Mouse (Mus musculus) MEL (cell line): Measurements from ENCODE around the gene Dclk1. TPM values are rescaled to one million over a fixed set of nuclear protein-coding genes. Genes with fewer than 3 reads are reported as not detected.

ENCODE experiments used
- DNase-seq: peaks from one replicate; pipeline ENCODE4 v3.0.0; 2011; ENCODE audit warnings: low read depth, low spot score
- H3K27ac ChIP-seq: 2 replicates; pipeline ENCODE4 v1.5.1; 2012; ENCODE audit warnings: low read depth, mild to moderate bottlenecking, control low read depth, low read length, moderate library complexity; ENCODE audit not compliant: control insufficient read depth
- H3K27me3 ChIP-seq, 2 experiments: fragments of 150-350 bp in 1 of 2; sonication (generic) in 1 of 2; 2 replicates each; pipeline ENCODE4 v1.6.1; 2012; ENCODE audit warnings: low read length in 2 of 2, mild to moderate bottlenecking in 2 of 2, improper control_type of control experiment in 1 of 2, moderate library complexity in 1 of 2; ENCODE audit not compliant: insufficient read depth in 2 of 2, control insufficient read depth in 1 of 2
- H3K36me3 ChIP-seq, 2 experiments: 2 replicates each; pipeline ENCODE4 v1.6.1; 2012 to 2014; ENCODE audit warnings: low read length in 2 of 2, improper control_type of control experiment in 1 of 2, inconsistent platforms in 1 of 2, mild to moderate bottlenecking in 1 of 2; ENCODE audit not compliant: insufficient read depth in 2 of 2, control insufficient read depth in 1 of 2
- H3K4me1 ChIP-seq, 2 experiments: fragments of 150-350 bp in 1 of 2; sonication (generic) in 1 of 2; 2 replicates each; pipeline ENCODE4 v1.6.1; 2012; ENCODE audit warnings: low read length in 2 of 2, improper control_type of control experiment in 1 of 2, mild to moderate bottlenecking in 1 of 2; ENCODE audit not compliant: insufficient read depth in 2 of 2, control insufficient read depth in 1 of 2
- H3K4me3 ChIP-seq, 2 experiments: fragments of 150-350 bp in 1 of 2; sonication (generic) in 1 of 2; 2 replicates each; pipeline ENCODE4 v1.5.1; 2012; ENCODE audit warnings: low read depth in 2 of 2, low read length in 2 of 2, mild to moderate bottlenecking in 2 of 2, moderate library complexity in 2 of 2, control low read depth in 1 of 2, improper control_type of control experiment in 1 of 2; ENCODE audit not compliant: control insufficient read depth in 1 of 2, insufficient read depth in 1 of 2
- H3K79me2 ChIP-seq: 2 replicates; pipeline ENCODE4 v1.6.1; 2012; ENCODE audit warnings: mild to moderate bottlenecking, low read length, moderate library complexity; ENCODE audit not compliant: control insufficient read depth, poor library complexity, insufficient read depth
- H3K9ac ChIP-seq: 2 replicates; pipeline ENCODE4 v1.6.1; 2012; ENCODE audit warnings: low read depth, mild to moderate bottlenecking, control low read depth, low read length, moderate library complexity; ENCODE audit not compliant: control insufficient read depth, poor library complexity, severe bottlenecking
- H3K9me3 ChIP-seq: fragments of 150-350 bp; sonication (generic); replicated peaks from 2 replicates; pipeline ENCODE4 v1.6.1; 2012; ENCODE audit warnings: mild to moderate bottlenecking, low read length, improper control_type of control experiment, moderate library complexity; ENCODE audit not compliant: insufficient read depth
- BHLHE40 ChIP-seq: IDR thresholded peaks from 2 replicates; pipeline ENCODE4 v1.6.1; 2012; ENCODE audit warnings: low read depth, mild to moderate bottlenecking, inconsistent platforms, low read length, improper control_type of control experiment, borderline replicate concordance
- CHD1 ChIP-seq: IDR thresholded peaks from 2 replicates; pipeline ENCODE4 v1.6.1; 2012; ENCODE audit warnings: low read depth, mild to moderate bottlenecking, inconsistent platforms, low read length, improper control_type of control experiment
- CTCF ChIP-seq, 3 experiments: IDR thresholded peaks in 2 of 3; conservative IDR thresholded peaks in 1 of 3; 2 replicates each; pipeline ENCODE4 v1.5.1; 2011 to 2012; ENCODE audit warnings: low read length in 3 of 3, low read depth in 2 of 3, mild to moderate bottlenecking in 2 of 3, improper control_type of control experiment in 1 of 3, inconsistent platforms in 1 of 3, mixed read lengths in 1 of 3, moderate library complexity in 1 of 3; ENCODE audit not compliant: control insufficient read depth in 1 of 3, insufficient read depth in 1 of 3, poor library complexity in 1 of 3, severe bottlenecking in 1 of 3
- ELF1 ChIP-seq: IDR thresholded peaks from 2 replicates; pipeline ENCODE4 v1.6.1; 2014; ENCODE audit warnings: low read depth, mild to moderate bottlenecking, inconsistent platforms, low read length, improper control_type of control experiment, moderate library complexity
- EP300 ChIP-seq, 2 experiments: IDR thresholded peaks; 2 replicates each; pipeline ENCODE4 v1.6.1; 2011; ENCODE audit warnings: improper control_type of control experiment in 2 of 2, low read length in 2 of 2, low read depth in 1 of 2, mild to moderate bottlenecking in 1 of 2
- GABPA ChIP-seq: IDR thresholded peaks from 2 replicates; pipeline ENCODE4 v1.6.1; 2012; ENCODE audit warnings: low read depth, mild to moderate bottlenecking, inconsistent platforms, low read length, improper control_type of control experiment, moderate library complexity
- GATA1 ChIP-seq: IDR thresholded peaks from 2 replicates; pipeline ENCODE4 v1.6.1; 2011; ENCODE audit warnings: low read depth, low read length, improper control_type of control experiment
- MAZ ChIP-seq: IDR thresholded peaks from 2 replicates; pipeline ENCODE4 v1.6.1; 2012; ENCODE audit warnings: low read depth, mild to moderate bottlenecking, inconsistent platforms, low read length, improper control_type of control experiment
- MEF2A ChIP-seq: IDR thresholded peaks from 2 replicates; pipeline ENCODE4 v1.6.1; 2014; ENCODE audit warnings: low read depth, mild to moderate bottlenecking, inconsistent platforms, low read length, improper control_type of control experiment; ENCODE audit not compliant: poor library complexity, insufficient replicate concordance, severe bottlenecking; ENCODE audit errors: extremely low read depth
- MYB ChIP-seq: IDR thresholded peaks from 2 replicates; pipeline ENCODE4 v1.6.1; 2011; ENCODE audit warnings: mild to moderate bottlenecking, low read depth, low read length, improper control_type of control experiment
- MYC ChIP-seq: IDR thresholded peaks from 2 replicates; pipeline ENCODE4 v1.6.1; 2011; ENCODE audit warnings: low read depth, mild to moderate bottlenecking, low read length, improper control_type of control experiment, moderate library complexity
- POLR2A ChIP-seq, 2 experiments: IDR thresholded peaks; 2 replicates each; pipeline ENCODE4 v1.6.1; 2011 to 2012; ENCODE audit warnings: low read length in 2 of 2, mild to moderate bottlenecking in 2 of 2, control low read depth in 1 of 2, improper control_type of control experiment in 1 of 2, low read depth in 1 of 2, moderate library complexity in 1 of 2; ENCODE audit not compliant: control insufficient read depth in 1 of 2, insufficient read depth in 1 of 2, poor library complexity in 1 of 2
- POLR2AphosphoS2 ChIP-seq: IDR thresholded peaks from 2 replicates; pipeline ENCODE4 v1.6.1; 2011; ENCODE audit warnings: low read length, improper control_type of control experiment
- RAD21 ChIP-seq: IDR thresholded peaks from 2 replicates; pipeline ENCODE4 v1.6.1; 2011; ENCODE audit warnings: mild to moderate bottlenecking, low read depth, low read length, improper control_type of control experiment
- RCOR1 ChIP-seq: IDR thresholded peaks from 2 replicates; pipeline ENCODE4 v1.6.1; 2012; ENCODE audit warnings: low read depth, mild to moderate bottlenecking, inconsistent platforms, low read length, improper control_type of control experiment
- SMC3 ChIP-seq: IDR thresholded peaks from 2 replicates; pipeline ENCODE4 v1.6.1; 2011; ENCODE audit warnings: low read depth, low read length, improper control_type of control experiment
- TAL1 ChIP-seq: IDR thresholded peaks from 2 replicates; pipeline ENCODE4 v1.6.1; 2012; ENCODE audit warnings: mild to moderate bottlenecking, inconsistent platforms, low read length, moderate library complexity, mixed read lengths
- TBP ChIP-seq: IDR thresholded peaks from 2 replicates; pipeline ENCODE4 v1.8.0; 2011; ENCODE audit warnings: low read depth, low read length, improper control_type of control experiment
- TCF12 ChIP-seq: IDR thresholded peaks from 2 replicates; pipeline ENCODE4 v1.6.1; 2014; ENCODE audit warnings: low read depth, mild to moderate bottlenecking, inconsistent platforms, low read length, improper control_type of control experiment, moderate library complexity
- UBTF ChIP-seq: IDR thresholded peaks from 2 replicates; pipeline ENCODE4 v1.6.1; 2012; ENCODE audit warnings: low read depth, mild to moderate bottlenecking, inconsistent platforms, low read length, improper control_type of control experiment, moderate library complexity, borderline replicate concordance; ENCODE audit not compliant: insufficient read depth
- ZC3H11A ChIP-seq: IDR thresholded peaks from 2 replicates; pipeline ENCODE4 v1.6.1; 2012; ENCODE audit warnings: low read depth, mild to moderate bottlenecking, inconsistent platforms, low read length, improper control_type of control experiment
- ZKSCAN1 ChIP-seq: IDR thresholded peaks from 2 replicates; pipeline ENCODE4 v1.6.1; 2012; ENCODE audit warnings: low read depth, mild to moderate bottlenecking, inconsistent platforms, low read length, improper control_type of control experiment, moderate library complexity
- ZMIZ1 ChIP-seq: IDR thresholded peaks from 2 replicates; pipeline ENCODE4 v1.6.1; 2012; ENCODE audit warnings: low read depth, mild to moderate bottlenecking, inconsistent platforms, low read length, improper control_type of control experiment, moderate library complexity
- ZNF384 ChIP-seq: IDR thresholded peaks from 2 replicates; pipeline ENCODE4 v1.6.1; 2012; ENCODE audit warnings: low read depth, mild to moderate bottlenecking, inconsistent platforms, low read length, improper control_type of control experiment
- polyA plus RNA-seq, 2 experiments: library from polyadenylated mRNA; stranded (reverse) in 1 of 2; unstranded in 1 of 2; fragments of >175 nt in 1 of 2; fragments of >200 nt in 1 of 2; gene quantifications; 2 replicates each; pipeline versions ENCODE4 v1.2.1 to v1.2.4; 2012; ENCODE audit warnings: low replicate concordance in 2 of 2, low read depth in 1 of 2; ENCODE audit not compliant: insufficient read length in 2 of 2, insufficient read depth in 1 of 2, missing spikeins in 1 of 2
- total RNA-seq: library from RNA; depleted of rRNA; stranded (reverse); fragments of 300-350 nt; gene quantifications from 2 replicates; pipeline ENCODE4 v1.2.3, GENCODE M21; 2012

Gene Dclk1
- total and polyA plus RNA-seq, 3 experiments: not detected

GRCm38 (mm10) chr3:55536901-55537300 lies 294.7 kb downstream of the Dclk1 start (continued):
- TF ChIP-seq POLR2AphosphoS2: no peak
- no peak for TF ChIP-seq GATA1
- TF ChIP-seq, all 39 proteins: peak for 0

GRCm38 (mm10) chr3:55537714-55538113 lies 295.6 kb downstream of the Dclk1 start:
- Histone ChIP-seq H3K79me2 (no peaks in the 10 kb centered on the region), H3K36me3 (no peaks in the 10 kb centered on the region), H3K4me3 (no peak overlapping the region), H3K9me3 (no peaks in the 10 kb centered on the region), H3K27ac (no peak overlapping the region), H3K27me3 (no peaks in the 10 kb centered on the region), H3K9ac (no peak overlapping the region), H3K4me1 (no peaks in the 10 kb centered on the region)
- DNase-seq: no peak
- no peak for TF ChIP-seq RAD21
- TF ChIP-seq ZNF384: no peak
- no peak for TF ChIP-seq POLR2A (IDR thresholded peaks at IDR 0.05; ENCODE audit: control insufficient read depth in 1 of 2, insufficient read depth in 1 of 2, low read depth in 1 of 2, low read length in 2 of 2, poor library complexity in 1 of 2)
- TF ChIP-seq GABPA: no peak
- no peak for TF ChIP-seq SMC3
- no peak for TF ChIP-seq UBTF
- no peak for TF ChIP-seq CHD1
- no peak for TF ChIP-seq CTCF (IDR thresholded peaks at IDR 0.05 in 2 of 3, conservative IDR thresholded peaks at IDR 0.05 in 1 of 3; ENCODE audit: control insufficient read depth in 1 of 3, insufficient read depth in 1 of 3, low read depth in 2 of 3, low read length in 3 of 3, poor library complexity in 1 of 3, severe bottlenecking in 1 of 3)
- TF ChIP-seq EP300 (IDR thresholded peaks at IDR 0.05; ENCODE audit: low read depth in 1 of 2, low read length in 2 of 2): no peak
- no peak for TF ChIP-seq ZC3H11A
- TF ChIP-seq ZMIZ1: no peak
- no peak for TF ChIP-seq TAL1

GRCm38 (mm10) chr3:55539400-55539799 lies 297.2 kb downstream of the Dclk1 start:
- TF ChIP-seq POLR2A (IDR thresholded peaks at IDR 0.05; ENCODE audit: control insufficient read depth in 1 of 2, insufficient read depth in 1 of 2, low read depth in 1 of 2, low read length in 2 of 2, poor library complexity in 1 of 2) (no peak), TCF12 (no peak), TBP (no peak), CHD1 (no peak), ELF1 (no peak), ZKSCAN1 (no peak), MYB (no peak), ZMIZ1 (no peak), MYC (no peak), MAZ (no peak), MEF2A (no peak), RCOR1 (no peak), BHLHE40 (no peak), SMC3 (no peak), UBTF (no peak)
- Histone ChIP-seq H3K4me3 (no peak overlapping the region), H3K79me2 (no peaks in the 10 kb centered on the region), H3K9ac (no peak overlapping the region), H3K9me3 (no peaks in the 10 kb centered on the region), H3K36me3 (no peaks in the 10 kb centered on the region), H3K27me3 (no peaks in the 10 kb centered on the region), H3K27ac (no peak overlapping the region), H3K4me1 (no peaks in the 10 kb centered on the region)
- no peak for DNase-seq
